Comparison of ENCODE assay signal across 45 mouse cellular contexts in the genomic region with DNA sequence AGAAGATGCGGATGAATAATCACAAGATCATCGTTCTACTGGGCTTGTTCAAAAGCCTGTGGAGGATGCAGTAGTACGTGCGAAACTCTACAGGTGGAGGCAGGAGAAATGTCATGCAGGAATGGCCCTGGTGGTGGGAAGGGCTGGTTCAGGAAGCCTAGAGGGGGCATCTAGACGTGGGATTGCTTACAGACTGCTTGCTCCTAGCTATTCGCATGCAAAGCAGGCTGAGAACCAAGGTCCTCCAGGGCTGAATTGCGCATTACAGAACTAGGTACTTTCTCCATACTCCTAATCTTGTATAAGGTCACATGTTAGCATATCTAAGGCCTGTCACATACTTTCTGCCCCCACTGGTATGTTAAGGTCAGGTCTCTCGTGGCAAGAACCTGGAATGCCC. TPM values are rescaled to one million over a fixed set of nuclear protein-coding genes. Genes with fewer than 3 reads are reported as not detected.
"Had no signal": no experiment of that assay in that cellular context is flagged by ENCODE, and none has a peak within 500 bp of the region (broad histone marks: within the 10 kb centered on the region; RNA-seq: fewer than 3 reads in every experiment).

No protein-coding gene starts in this region.

- DNase-seq: left cerebral cortex, postnatal 4 days; liver; liver, embryonic 13.5 days; liver, postnatal 0 days; lung, adult 18-20 months; lung, embryonic 14.5 days; lung, postnatal 10 days; lung, postnatal 14 days; lung, postnatal 36 days; lung, postnatal 4 days; midbrain, embryonic 14.5 days had no signal

- H3K4me3 ChIP-seq: limb, embryonic 10.5 days; limb, embryonic 12.5 days; limb, embryonic 13.5 days; limb, embryonic 15.5 days; liver, embryonic 12.5 days; liver, embryonic 13.5 days; liver, embryonic 15.5 days; lung, embryonic 15.5 days; megakaryocyte, embryonic 14.5 days; midbrain, embryonic 10.5 days; midbrain, embryonic 12.5 days; midbrain, embryonic 13.5 days; midbrain, embryonic 15.5 days; myocyte; neural tube, embryonic 12.5 days; neural tube, embryonic 13.5 days had no signal

- H3K9me3 ChIP-seq: limb, embryonic 10.5 days; limb, embryonic 12.5 days; limb, embryonic 13.5 days; limb, embryonic 15.5 days; liver, embryonic 12.5 days; liver, embryonic 13.5 days; liver, embryonic 15.5 days; lung, embryonic 15.5 days; megakaryocyte, embryonic 14.5 days; midbrain, embryonic 10.5 days; midbrain, embryonic 12.5 days; midbrain, embryonic 13.5 days; midbrain, embryonic 15.5 days; neural tube, embryonic 12.5 days; neural tube, embryonic 13.5 days had no signal

- H3K27ac ChIP-seq: limb, embryonic 10.5 days; limb, embryonic 12.5 days; limb, embryonic 13.5 days; limb, embryonic 15.5 days; liver, embryonic 12.5 days; liver, embryonic 13.5 days; liver, embryonic 14.5 days; liver, embryonic 15.5 days; lung, embryonic 15.5 days; macrophage; midbrain, embryonic 10.5 days; midbrain, embryonic 12.5 days; midbrain, embryonic 13.5 days; midbrain, embryonic 15.5 days; neural tube, embryonic 12.5 days; neural tube, embryonic 13.5 days had no signal

- H3K36me3 ChIP-seq: limb, embryonic 10.5 days; limb, embryonic 12.5 days; limb, embryonic 13.5 days; limb, embryonic 15.5 days; liver, embryonic 12.5 days; liver, embryonic 13.5 days; liver, embryonic 15.5 days; lung, embryonic 15.5 days; midbrain, embryonic 10.5 days; midbrain, embryonic 12.5 days; midbrain, embryonic 13.5 days; midbrain, embryonic 15.5 days; neural tube, embryonic 12.5 days; neural tube, embryonic 13.5 days had no signal

- H3K9ac ChIP-seq: limb, embryonic 12.5 days; limb, embryonic 13.5 days; limb, embryonic 15.5 days; liver, embryonic 12.5 days; liver, embryonic 13.5 days; liver, embryonic 14.5 days; liver, embryonic 15.5 days; liver, postnatal 0 days; lung, embryonic 14.5 days; lung, embryonic 15.5 days; midbrain, embryonic 12.5 days; midbrain, embryonic 13.5 days; midbrain, embryonic 15.5 days; neural tube, embryonic 12.5 days; neural tube, embryonic 13.5 days had no signal

- H3K4me1 ChIP-seq: limb, embryonic 10.5 days; limb, embryonic 12.5 days; limb, embryonic 13.5 days; limb, embryonic 15.5 days; liver, embryonic 12.5 days; liver, embryonic 13.5 days; liver, embryonic 15.5 days; lung, embryonic 15.5 days; megakaryocyte, embryonic 14.5 days; midbrain, embryonic 10.5 days; midbrain, embryonic 12.5 days; midbrain, embryonic 13.5 days; midbrain, embryonic 15.5 days; neural tube, embryonic 12.5 days; neural tube, embryonic 13.5 days had no signal

- H3K27me3 ChIP-seq: limb, embryonic 12.5 days; limb, embryonic 13.5 days; limb, embryonic 15.5 days; liver, embryonic 12.5 days; liver, embryonic 13.5 days; liver, embryonic 15.5 days; lung, embryonic 15.5 days; midbrain, embryonic 12.5 days; midbrain, embryonic 13.5 days; midbrain, embryonic 15.5 days; neural tube, embryonic 12.5 days; neural tube, embryonic 13.5 days had no signal

RNA-seq across cellular contexts. Expression of gene Foxi3, which starts 24.7 kb away (rescaled TPM):
- total RNA-seq: left cerebral cortex, postnatal 10 days; left cerebral cortex, postnatal 14 days; left cerebral cortex, postnatal 25 days; left cerebral cortex, postnatal 36 days; left cerebral cortex, postnatal 4 days; liver, adult 2 months; megakaryocyte progenitor cell, adult 5-6 weeks; megakaryocyte, adult 5-6 weeks; megakaryocyte-erythroid progenitor cell, adult 5-6 weeks; midbrain, postnatal 0 days; monocyte, adult 5-6 weeks had no signal
- polyA plus RNA-seq: limb, embryonic 10.5 days; limb, embryonic 12.5 days; liver, adult 2 months; liver, embryonic 11.5 days; liver, embryonic 12.5 days; liver, embryonic 13.5 days; liver, embryonic 14.5 days; liver, embryonic 15.5 days; liver, embryonic 16.5 days; liver, postnatal 0 days; lung, embryonic 14.5 days; lung, embryonic 15.5 days; lung, embryonic 16.5 days; lung, postnatal 0 days; macrophage; midbrain, embryonic 11.5 days; midbrain, embryonic 12.5 days; midbrain, embryonic 13.5 days; midbrain, embryonic 14.5 days; midbrain, embryonic 15.5 days; midbrain, embryonic 16.5 days; midbrain, postnatal 0 days; myocyte; neural tube, embryonic 11.5 days; neural tube, embryonic 12.5 days; neural tube, embryonic 13.5 days had no signal
